Mouse (Mus musculus): ENCODE results near the gene Osgin1.

GRCm38 (mm10) chr8:119442970-119443369 lies 9.0 kb downstream of the Osgin1 start:
- TF ChIP-seq CTCF (conservative IDR thresholded peaks at IDR 0.05; ENCODE audit: insufficient read depth, insufficient read length, low read depth, low read length) (no peak), POLR2A (IDR thresholded peaks at IDR 0.05; ENCODE audit: low read depth, low read length) (no peak)
